Mouse (Mus musculus) cerebellum, adult 2 months (tissue): ENCODE results near the gene Dnase1l2.

ENCODE experiments used
- CTCF ChIP-seq: fragments of 200-500 bp; IDR thresholded peaks from 2 replicates; pipeline ENCODE4 v1.5.1; 2011; ENCODE audit warnings: low read depth, mild to moderate bottlenecking, control low read depth, low read length, moderate library complexity, borderline replicate concordance; ENCODE audit not compliant: insufficient read depth
- POLR2A ChIP-seq: fragments of 200-500 bp; IDR thresholded peaks from 2 replicates; pipeline ENCODE4 v1.6.1; 2011; ENCODE audit warnings: low read length, control low read depth, borderline replicate concordance; ENCODE audit not compliant: insufficient read depth

DNA sequence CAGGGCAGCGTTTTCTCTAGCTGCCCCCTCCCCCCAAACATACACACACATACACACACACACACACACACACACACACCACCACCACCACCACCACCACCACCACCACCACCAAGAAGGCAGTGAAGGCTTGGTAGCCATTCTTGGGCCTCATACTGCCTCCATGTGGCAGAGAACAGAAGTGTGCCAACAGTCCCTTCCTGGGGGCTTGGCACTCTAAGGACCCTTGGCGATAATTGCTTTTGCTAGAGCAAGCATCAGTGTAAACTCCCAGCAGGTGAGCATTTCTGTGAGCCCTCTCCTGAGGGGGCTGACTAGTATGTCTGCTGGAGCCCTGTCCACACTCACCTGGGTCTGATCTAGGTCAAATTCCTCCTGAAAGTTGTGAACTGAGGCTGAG is 1.8 kb downstream of the Dnase1l2 start:
- TF ChIP-seq CTCF (no peak), POLR2A (no peak)
